Mouse (Mus musculus): ENCODE data around the gene Znrd1.

GRCm38 (mm10) chr17:36920239-36920638 is 38.1 kb downstream of the Znrd1 start:
- TF ChIP-seq GATA1 (IDR thresholded peaks at IDR 0.05; ENCODE audit: low read length) (no peak), TAL1 (IDR thresholded peaks at IDR 0.05; ENCODE audit: low read length) (no peak)
